Mouse (Mus musculus): ENCODE measurements at regions not wholly inside any gene's neighbourhood (a gene's known extent, or its start where the extent isn't known, plus 50 kb on each side); places are given as distances from the start of the nearest gene placed in this dataset.
A peak's percentile ranks its signal among the peaks of the same experiment; 100 is the strongest.

DNA sequence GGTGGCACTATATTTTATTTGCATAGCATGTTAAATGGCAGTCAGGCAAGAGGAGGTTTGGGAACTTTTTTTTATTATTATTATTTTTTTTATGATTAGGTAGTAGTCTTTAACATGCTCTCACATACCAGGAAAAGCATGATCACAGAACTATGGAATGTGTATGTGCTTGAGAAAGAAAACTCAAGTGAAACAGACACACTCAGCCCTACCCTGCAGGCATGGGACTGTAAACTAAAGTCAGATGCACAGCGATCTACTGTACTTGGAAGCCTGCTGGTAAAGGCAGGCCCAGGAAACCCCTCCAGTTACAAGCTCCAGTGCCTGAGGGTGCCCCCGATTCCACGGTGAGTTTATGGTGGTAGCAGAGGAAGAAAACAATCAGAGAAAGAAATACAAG lies 243.6 kb downstream of the Sp3 start:
- H3K9ac ChIP-seq (ENCODE audit: low read length): no peak overlapping the region
- H3K4me3 ChIP-seq (ENCODE audit: low read length): no peak overlapping the region
- H3K9me3 ChIP-seq (replicated peaks; ENCODE audit: control insufficient read depth, low read length): no peaks in the 10 kb centered on the region; the same call in 1 of the 2 replicates
- H3K4me2 ChIP-seq (ENCODE audit: low read depth, low read length): no peak overlapping the region
- no peak overlapping the region for H3K27ac ChIP-seq (ENCODE audit: low read length)
- 75% methylated on average over 3 of the region's 3 CpGs for WGBS
- peaks cover 5% of the 10 kb centered on the region for H3K4me1 ChIP-seq (ENCODE audit: control insufficient read depth, insufficient read depth, low read length)
- no peaks in the 10 kb centered on the region for H3K36me3 ChIP-seq (ENCODE audit: control insufficient read depth, insufficient read depth)
- no peaks in the 10 kb centered on the region for H3K27me3 ChIP-seq (ENCODE audit: control insufficient read depth, insufficient read depth, low read length)
- no peak for ATAC-seq (replicated peaks; ENCODE audit: extremely low read depth, insufficient read depth, low FRiP score)

DNA sequence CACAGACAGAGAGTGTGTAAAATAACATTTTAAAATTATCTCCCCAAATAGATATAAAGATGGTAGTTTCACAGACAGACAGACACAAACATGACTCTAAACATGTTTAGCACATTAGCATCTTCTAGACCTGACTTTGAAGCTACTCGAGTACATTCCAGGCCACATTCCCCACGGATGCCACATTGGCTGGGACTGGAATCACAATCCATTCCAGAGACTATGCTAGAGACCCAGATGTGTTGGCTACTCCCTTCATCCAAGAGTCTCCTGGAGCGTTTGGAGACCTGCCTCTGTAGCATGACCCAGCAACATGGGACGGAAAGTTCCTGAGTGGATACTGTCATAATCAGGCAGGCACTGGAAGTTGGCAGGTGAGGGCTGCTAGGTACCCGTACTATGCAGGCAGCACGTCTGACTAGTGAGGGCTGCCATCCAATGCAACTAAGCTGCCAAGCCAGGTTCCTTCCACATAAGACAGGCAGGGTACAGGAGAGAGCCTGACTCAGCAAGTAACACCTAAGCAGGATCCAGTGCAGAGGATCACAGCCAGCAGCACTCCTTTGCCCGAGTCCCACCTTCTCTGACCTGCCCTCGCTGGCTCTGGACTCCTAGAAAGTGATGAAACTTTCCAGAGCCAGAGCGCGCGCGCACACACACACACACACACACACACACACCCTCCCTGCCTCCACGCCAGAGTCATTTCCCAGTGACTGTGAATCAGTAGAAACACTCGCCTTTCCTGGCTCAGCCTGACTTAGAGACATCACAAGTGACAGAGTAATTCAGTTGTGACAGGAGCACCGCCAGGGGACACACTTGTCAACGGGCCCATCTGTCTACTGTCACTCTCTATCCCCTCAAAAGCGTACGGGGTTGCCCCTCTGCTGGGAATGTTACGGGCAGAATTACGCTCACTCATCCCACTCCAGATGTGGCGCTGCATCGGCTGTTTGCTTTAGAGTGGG lies 239.6 kb downstream of the Sp3 start:
- H3K36me3 ChIP-seq (ENCODE audit: control insufficient read depth, insufficient read depth): no peaks in the 10 kb centered on the region
- no peaks in the 10 kb centered on the region for H3K27me3 ChIP-seq (ENCODE audit: control insufficient read depth, insufficient read depth, low read length)
- H3K4me3 ChIP-seq (ENCODE audit: low read length): peak overlapping the region; percentile 35
- H3K27ac ChIP-seq (ENCODE audit: low read length): 0 out of 2 replicates have a peak overlapping the region, but pooled peaks have one; percentile 16
- peak overlapping the region; percentile 64 for H3K4me2 ChIP-seq (ENCODE audit: low read depth, low read length)
- H3K4me1 ChIP-seq (ENCODE audit: control insufficient read depth, insufficient read depth, low read length): peaks cover 5% of the 10 kb centered on the region
- WGBS: 22% methylated on average over 22 of the region's 22 CpGs
- no peaks in the 10 kb centered on the region for H3K9me3 ChIP-seq (replicated peaks; ENCODE audit: control insufficient read depth, low read length)
- peak; percentile 77 for ATAC-seq (replicated peaks; ENCODE audit: extremely low read depth, insufficient read depth, low FRiP score)
- H3K9ac ChIP-seq (ENCODE audit: low read length): peak overlapping the region; percentile 49

- no peaks in the 10 kb centered on the region for H3K9me3 ChIP-seq (replicated peaks; ENCODE audit: control insufficient read depth, low read length)
- no peak overlapping the region for H3K4me3 ChIP-seq (ENCODE audit: low read length)
- no peak overlapping the region for H3K9ac ChIP-seq (ENCODE audit: low read length)
- no peaks in the 10 kb centered on the region for H3K36me3 ChIP-seq (ENCODE audit: control insufficient read depth, insufficient read depth)
- no peaks in the 10 kb centered on the region for H3K27me3 ChIP-seq (ENCODE audit: control insufficient read depth, insufficient read depth, low read length)
- H3K4me2 ChIP-seq (ENCODE audit: low read depth, low read length): no peak overlapping the region
- H3K4me1 ChIP-seq (ENCODE audit: control insufficient read depth, insufficient read depth, low read length): peaks cover 5% of the 10 kb centered on the region
- no peak overlapping the region for H3K27ac ChIP-seq (ENCODE audit: low read length)
- no peak for ATAC-seq (replicated peaks; ENCODE audit: extremely low read depth, insufficient read depth, low FRiP score)
- WGBS: 86% methylated on average over 5 of the region's 5 CpGs
Measured at GRCm38 (mm10) chr2:72741746-72742145, 238.5 kb downstream of the Sp3 start.

- 79% methylated on average over 3 of the region's 3 CpGs for WGBS
- Histone ChIP-seq H3K4me2 (ENCODE audit: low read depth, low read length) (no peak overlapping the region), H3K9me3 (replicated peaks; ENCODE audit: control insufficient read depth, low read length) (no peaks in the 10 kb centered on the region), H3K4me3 (ENCODE audit: low read length) (no peak overlapping the region), H3K27ac (ENCODE audit: low read length) (no peak overlapping the region), H3K27me3 (ENCODE audit: control insufficient read depth, insufficient read depth, low read length) (no peaks in the 10 kb centered on the region), H3K36me3 (ENCODE audit: control insufficient read depth, insufficient read depth) (no peaks in the 10 kb centered on the region), H3K9ac (ENCODE audit: low read length) (no peak overlapping the region), H3K4me1 (ENCODE audit: control insufficient read depth, insufficient read depth, low read length) (peaks cover 5% of the 10 kb centered on the region)
- ATAC-seq (replicated peaks; ENCODE audit: extremely low read depth, insufficient read depth, low FRiP score): no peak
Measured at GRCm38 (mm10) chr2:72743651-72744050, 236.6 kb downstream of the Sp3 start.

DNA sequence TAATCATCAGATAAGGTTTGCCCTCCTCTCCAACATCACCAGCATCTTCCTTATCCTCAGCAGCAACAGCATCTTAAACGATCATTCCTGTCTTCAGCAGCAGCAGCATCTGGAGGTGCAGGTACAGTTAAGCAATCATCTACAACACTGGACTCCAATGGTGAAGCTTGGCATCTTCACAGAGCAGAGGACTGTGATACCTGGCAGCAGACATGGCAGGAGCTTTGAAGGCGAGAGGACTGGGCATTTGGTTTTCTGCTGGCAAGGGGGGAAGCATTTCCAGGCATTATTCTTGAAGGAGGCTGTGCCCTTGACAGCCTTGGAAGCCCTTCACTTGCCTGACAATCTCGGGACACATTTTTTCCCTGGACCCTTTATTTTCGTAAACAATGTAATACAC lies 235.3 kb downstream of the Sp3 start:
- Histone ChIP-seq H3K9me3 (replicated peaks; ENCODE audit: control insufficient read depth, low read length) (no peaks in the 10 kb centered on the region; the same call in 1 of the 2 replicates), H3K4me3 (ENCODE audit: low read length) (no peak overlapping the region), H3K36me3 (ENCODE audit: control insufficient read depth, insufficient read depth) (no peaks in the 10 kb centered on the region), H3K27ac (ENCODE audit: low read length) (no peak overlapping the region), H3K27me3 (ENCODE audit: control insufficient read depth, insufficient read depth, low read length) (no peaks in the 10 kb centered on the region), H3K4me1 (ENCODE audit: control insufficient read depth, insufficient read depth, low read length) (peaks cover 5% of the 10 kb centered on the region), H3K9ac (ENCODE audit: low read length) (no peak overlapping the region), H3K4me2 (ENCODE audit: low read depth, low read length) (no peak overlapping the region)
- WGBS: 62% methylated on average over 4 of the region's 4 CpGs
- ATAC-seq (replicated peaks; ENCODE audit: extremely low read depth, insufficient read depth, low FRiP score): no peak

- H3K27me3 ChIP-seq (ENCODE audit: control insufficient read depth, insufficient read depth, low read length): no peaks in the 10 kb centered on the region
- H3K9me3 ChIP-seq (replicated peaks; ENCODE audit: control insufficient read depth, low read length): no peaks in the 10 kb centered on the region; the same call in 1 of the 2 replicates
- H3K4me3 ChIP-seq (ENCODE audit: low read length): no peak overlapping the region
- no peaks in the 10 kb centered on the region for H3K36me3 ChIP-seq (ENCODE audit: control insufficient read depth, insufficient read depth)
- no peak overlapping the region for H3K9ac ChIP-seq (ENCODE audit: low read length)
- WGBS: 86% methylated on average over 16 of the region's 16 CpGs
- no peak overlapping the region for H3K4me2 ChIP-seq (ENCODE audit: low read depth, low read length)
- H3K4me1 ChIP-seq (ENCODE audit: control insufficient read depth, insufficient read depth, low read length): peaks cover 4% of the 10 kb centered on the region; the same call in 1 of the 2 replicates
- H3K27ac ChIP-seq (ENCODE audit: low read length): no peak overlapping the region
- no peak for ATAC-seq (replicated peaks; ENCODE audit: extremely low read depth, insufficient read depth, low FRiP score)
Measured at GRCm38 (mm10) chr2:72746476-72747215, 233.6 kb downstream of the Sp3 start.

- no peaks in the 10 kb centered on the region for H3K36me3 ChIP-seq (ENCODE audit: control insufficient read depth, insufficient read depth)
- 83% methylated on average over 5 of the region's 5 CpGs for WGBS
- no peaks in the 10 kb centered on the region for H3K27me3 ChIP-seq (ENCODE audit: control insufficient read depth, insufficient read depth, low read length)
- no peak overlapping the region for H3K4me3 ChIP-seq (ENCODE audit: low read length)
- H3K4me1 ChIP-seq (ENCODE audit: control insufficient read depth, insufficient read depth, low read length): peaks cover 8% of the 10 kb centered on the region
- no peak overlapping the region for H3K4me2 ChIP-seq (ENCODE audit: low read depth, low read length)
- no peak for ATAC-seq (replicated peaks; ENCODE audit: extremely low read depth, insufficient read depth, low FRiP score)
- H3K9ac ChIP-seq (ENCODE audit: low read length): no peak overlapping the region
- H3K27ac ChIP-seq (ENCODE audit: low read length): no peak overlapping the region
- no peaks in the 10 kb centered on the region; the same call in 1 of the 2 replicates for H3K9me3 ChIP-seq (replicated peaks; ENCODE audit: control insufficient read depth, low read length)
Measured at GRCm38 (mm10) chr2:72747299-72747698, 232.9 kb downstream of the Sp3 start.

- Histone ChIP-seq H3K27me3 (ENCODE audit: control insufficient read depth, insufficient read depth, low read length) (no peaks in the 10 kb centered on the region), H3K4me2 (ENCODE audit: low read depth, low read length) (no peak overlapping the region), H3K4me3 (ENCODE audit: low read length) (no peak overlapping the region), H3K9ac (ENCODE audit: low read length) (no peak overlapping the region), H3K27ac (ENCODE audit: low read length) (no peak overlapping the region), H3K4me1 (ENCODE audit: control insufficient read depth, insufficient read depth, low read length) (peaks cover 20% of the 10 kb centered on the region), H3K36me3 (ENCODE audit: control insufficient read depth, insufficient read depth) (no peaks in the 10 kb centered on the region), H3K9me3 (replicated peaks; ENCODE audit: control insufficient read depth, low read length) (peaks cover 5% of the 10 kb centered on the region; the same call in 1 of the 2 replicates)
- WGBS: 100% methylated on average over 1 of the region's 1 CpGs
- no peak for ATAC-seq (replicated peaks; ENCODE audit: extremely low read depth, insufficient read depth, low FRiP score)
Measured at GRCm38 (mm10) chr2:72749495-72749894, 230.8 kb downstream of the Sp3 start.

GRCm38 (mm10) chr2:72751441-72751840 lies 228.8 kb downstream of the Sp3 start:
- Histone ChIP-seq H3K4me3 (ENCODE audit: low read length) (no peak overlapping the region), H3K4me2 (ENCODE audit: low read depth, low read length) (no peak overlapping the region), H3K36me3 (ENCODE audit: control insufficient read depth, insufficient read depth) (no peaks in the 10 kb centered on the region), H3K27ac (ENCODE audit: low read length) (peak overlapping the region; percentile 93), H3K9me3 (replicated peaks; ENCODE audit: control insufficient read depth, low read length) (peaks cover 5% of the 10 kb centered on the region; the same call in 1 of the 2 replicates), H3K4me1 (ENCODE audit: control insufficient read depth, insufficient read depth, low read length) (peaks cover 20% of the 10 kb centered on the region), H3K9ac (ENCODE audit: low read length) (no peak overlapping the region), H3K27me3 (ENCODE audit: control insufficient read depth, insufficient read depth, low read length) (no peaks in the 10 kb centered on the region)
- ATAC-seq (replicated peaks; ENCODE audit: extremely low read depth, insufficient read depth, low FRiP score): no peak
- WGBS: 11% methylated on average over 1 of the region's 1 CpGs

Measured in heart, embryonic 16.5 days (tissue).